Mouse (Mus musculus) embryo, embryonic 9.5 days (tissue): ENCODE measurements at regions not wholly inside any gene's neighbourhood (a gene's known extent, or its start where the extent isn't known, plus 50 kb on each side); places are given as distances from the start of the nearest gene placed in this dataset.

Experiments used
- DNase-seq: peaks from one replicate; pipeline ENCODE4 v3.0.0-alpha.2; 2017; ENCODE audit errors: extremely low spot score

DNA sequence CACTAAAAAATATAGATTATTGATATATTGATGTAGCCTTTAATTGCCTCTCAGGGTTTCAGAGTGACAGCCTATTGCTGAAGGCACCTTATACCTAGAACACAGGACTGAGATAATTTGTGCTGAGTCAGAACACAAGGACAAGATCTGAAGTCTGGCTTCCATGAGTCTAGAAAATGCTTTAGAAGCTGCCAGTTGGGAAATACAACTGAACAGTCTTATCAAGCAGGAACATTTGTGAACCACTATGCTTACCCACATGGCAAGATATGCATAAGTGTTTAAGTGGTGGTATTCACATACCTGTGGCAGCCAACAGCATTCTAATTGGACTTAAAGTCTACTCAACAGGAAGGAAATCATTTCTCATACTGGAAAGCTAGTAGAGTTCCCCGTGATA, 202.1 kb upstream of the Tpm3-rs7 start:
- DNase-seq, result no peak

DNA sequence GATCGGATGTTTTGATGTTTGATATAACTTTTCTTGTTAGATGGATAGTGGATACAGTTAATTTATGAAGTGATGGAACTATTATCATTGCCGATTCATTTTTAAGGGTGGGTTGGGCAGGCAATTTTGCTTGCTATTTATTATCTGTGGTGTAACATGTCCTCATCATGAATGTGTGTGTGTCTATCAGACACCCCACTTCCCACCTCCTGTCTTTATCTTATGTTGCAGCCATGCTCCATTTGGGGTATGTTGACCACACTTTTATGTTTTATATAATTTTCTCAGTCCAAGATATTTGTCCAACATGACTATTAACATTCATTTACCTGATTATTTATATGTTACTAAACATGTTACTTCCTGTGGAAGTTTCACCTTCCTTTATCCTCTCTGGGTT, 175.6 kb upstream of the Tpm3-rs7 start:
- no peak for DNase-seq

DNA sequence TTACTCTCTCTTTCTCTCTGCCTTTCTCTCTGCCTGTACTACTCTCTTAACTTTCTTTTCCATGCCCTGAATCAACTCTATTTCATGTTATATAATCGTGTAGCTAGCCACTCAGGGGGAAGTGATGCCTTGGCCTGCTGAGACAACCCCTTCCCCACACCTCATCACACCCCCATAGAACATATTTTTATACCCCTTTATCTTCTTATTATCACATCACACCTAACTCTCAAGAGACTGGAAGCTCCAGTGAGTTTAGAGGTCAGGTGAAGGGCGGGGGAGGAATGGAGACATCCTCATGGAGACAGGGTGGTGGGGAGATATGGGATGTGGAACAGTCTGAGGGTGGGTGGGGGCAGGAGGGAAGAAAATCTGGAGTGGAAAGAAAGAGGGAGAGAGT, 145.8 kb upstream of the Tpm3-rs7 start:
- DNase-seq, result no peak

DNA sequence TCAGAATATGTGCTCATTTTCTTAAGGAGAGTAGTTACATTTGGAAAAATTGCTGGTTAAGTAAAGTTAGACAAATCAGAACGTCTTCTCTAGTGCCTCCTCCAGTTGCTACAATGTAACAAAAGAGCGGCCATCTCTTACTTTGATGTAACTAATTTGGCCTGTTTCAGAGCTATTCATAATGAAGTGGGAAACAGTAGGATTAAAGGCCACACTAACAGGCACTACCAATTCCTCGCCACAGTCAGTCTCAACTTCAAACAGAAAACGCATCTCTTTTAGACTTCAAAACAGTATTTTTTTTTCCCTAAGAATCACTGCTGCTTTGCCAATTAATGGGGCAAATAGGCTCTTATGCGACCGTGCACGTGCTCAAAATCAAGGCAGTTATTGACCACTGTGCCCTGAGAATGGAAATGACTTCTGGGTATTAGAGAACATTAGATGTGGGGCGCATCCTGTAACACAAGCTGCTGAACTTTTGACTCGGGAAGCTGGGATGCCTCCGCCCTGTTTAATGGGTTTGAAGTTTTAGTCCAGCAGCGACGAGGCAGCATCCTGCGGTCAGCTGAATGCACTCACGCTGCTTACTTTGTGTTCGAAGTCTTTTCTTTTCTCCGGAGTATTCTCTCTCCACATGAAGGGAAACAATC, 131.9 kb upstream of the Tpm3-rs7 start:
- DNase-seq, result peak; percentile 22

DNA sequence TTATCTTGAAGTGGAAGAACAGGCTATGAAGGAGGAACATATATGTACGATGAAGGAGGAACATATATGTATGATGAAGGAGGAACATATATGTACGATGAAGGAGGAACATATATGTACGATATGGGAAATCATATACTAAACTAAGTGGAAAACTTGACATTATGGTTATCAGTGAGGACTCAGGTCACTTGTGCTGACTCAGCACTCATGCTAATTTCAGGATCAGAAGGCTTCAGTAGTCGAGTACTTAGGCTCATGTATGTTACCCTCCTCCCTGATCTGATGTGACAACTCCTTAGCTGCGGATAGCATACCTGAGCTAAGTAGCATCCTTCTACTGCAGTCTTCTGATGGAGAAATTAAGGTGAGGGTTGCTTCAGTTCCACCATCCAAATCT, 102.4 kb upstream of the Tpm3-rs7 start:
- DNase-seq, result no peak
